In genomic region chr10:63023749-63024579, GRCm38 (mm10) we compare ENCODE assay signal across 7 mouse cellular contexts. TPM values are rescaled to one million over a fixed set of nuclear protein-coding genes. Genes with fewer than 3 reads are reported as not detected.
DNase-seq lines count a peak whose midpoint lies in the region; ATAC-seq lines count a peak whose summit lies in the region.

Hnrnph3 (minus strand) TSS chr10:63024217.
Pbld2 (plus strand) TSS chr10:63024315.

- no peaks in the 10 kb centered on the region for H3K9me3 ChIP-seq in intestine, embryonic 16.5 days (ENCODE audit: control insufficient read depth, low read length)
- no peaks in the 10 kb centered on the region for H3K9me3 ChIP-seq in midbrain, embryonic 11.5 days (ENCODE audit: control insufficient read depth, low read length)

- peaks cover 15% of the 10 kb centered on the region for H3K4me1 ChIP-seq in intestine, embryonic 16.5 days (ENCODE audit: control insufficient read depth, insufficient read depth, low read length)
- peaks cover 43% of the 10 kb centered on the region for H3K4me1 ChIP-seq in midbrain, embryonic 11.5 days (ENCODE audit: control insufficient read depth, insufficient read depth, low read length)

- H3K9ac ChIP-seq in intestine, embryonic 16.5 days (ENCODE audit: low read depth, low read length) = peak within 1 kb of the TSS; percentile 99
- H3K9ac ChIP-seq in midbrain, embryonic 11.5 days (ENCODE audit: low read length) = peak within 1 kb of the TSS; percentile 97

- ATAC-seq in intestine, embryonic 16.5 days = peak; percentile 95
- ATAC-seq in midbrain, embryonic 11.5 days (ENCODE audit: low FRiP score) = peak; percentile 93

- peak within 1 kb of the TSS; percentile 69 for H3K4me2 ChIP-seq in intestine, embryonic 16.5 days (ENCODE audit: low read depth, low read length)
- H3K4me2 ChIP-seq in midbrain, embryonic 11.5 days = peak within 1 kb of the TSS; percentile 80

- intact Hi-C loops in left cerebral cortex, postnatal 36 days (cut with DNase I) = loop anchor here (10.0 kb wide), 1 partner anchor 81 kb away; no protein-coding TSS in a partner anchor

- peak; percentile 98 for DNase-seq in adrenal gland, adult 8-10 months
- DNase-seq in embryo, embryonic 9.5 days (ENCODE audit: extremely low spot score) = peak; percentile 100
- peak; percentile 99 for DNase-seq in gastrocnemius, postnatal 4 days (ENCODE audit: low spot score in 2 of 2)
- peak; percentile 99 for DNase-seq in left cerebral cortex, postnatal 36 days (ENCODE audit: low spot score in 2 of 2)
- peak; percentile 100 for DNase-seq in midbrain, embryonic 11.5 days (ENCODE audit: low spot score, missing footprints)
- peak; percentile 99 for DNase-seq in skeletal muscle tissue, adult 2 months (ENCODE audit: low read depth, low spot score)

- under 1% methylated on average over 63 of the region's 69 CpGs for WGBS in intestine, embryonic 16.5 days
- under 1% methylated on average over 69 of the region's 69 CpGs for WGBS in midbrain, embryonic 11.5 days

- H3K27ac ChIP-seq in intestine, embryonic 16.5 days (ENCODE audit: low read length) = peak within 1 kb of the TSS; percentile 100
- H3K27ac ChIP-seq in midbrain, embryonic 11.5 days (ENCODE audit: low read depth, low read length) = peak within 1 kb of the TSS; percentile 100

- H3K36me3 ChIP-seq in intestine, embryonic 16.5 days (ENCODE audit: control insufficient read depth, insufficient read depth, low read length) = no peaks in the 10 kb centered on the region
- no peaks in the 10 kb centered on the region for H3K36me3 ChIP-seq in midbrain, embryonic 11.5 days (ENCODE audit: control insufficient read depth, insufficient read depth, low read length)

- H3K27me3 ChIP-seq in intestine, embryonic 16.5 days (replicated peaks; ENCODE audit: control insufficient read depth, insufficient read depth, low read length) = no peaks in the 10 kb centered on the region
- no peaks in the 10 kb centered on the region for H3K27me3 ChIP-seq in midbrain, embryonic 11.5 days (ENCODE audit: control insufficient read depth, insufficient read depth, low read length)

- H3K4me3 ChIP-seq in intestine, embryonic 16.5 days (ENCODE audit: low read length) = peak within 1 kb of the TSS; percentile 93
- H3K4me3 ChIP-seq in midbrain, embryonic 11.5 days (ENCODE audit: low read depth, low read length) = peak within 1 kb of the TSS; percentile 81

RNA-seq across cellular contexts. Expression of gene Hnrnph3, which starts in this region (rescaled TPM):
- 10 to 100 TPM; 33.2 to 80.1 (median 50.9) TPM for total RNA-seq in adrenal gland, adult 8-10 months (2022)
- 10 to 100 TPM; 27.7 to 35.1 TPM for total RNA-seq in gastrocnemius, postnatal 4 days (2021)
- polyA plus RNA-seq in intestine, embryonic 16.5 days (2015; fragmentation: Nextera tagmentation; extraction: Ambion mirVana) = 61.7 and 65.7 TPM in 2 replicates
- total RNA-seq in left cerebral cortex, postnatal 36 days (2021) = 10 to 100 TPM; 36.1 to 65.0 TPM
- polyA plus RNA-seq in midbrain, embryonic 11.5 days (2014; fragmentation: Nextera tagmentation; extraction: Ambion mirVana) = 172 and 174 TPM in 2 replicates

RNA-seq across cellular contexts. Expression of gene Pbld2, which starts in this region (rescaled TPM):
- 1 to 10 TPM; 4.4 to 6.3 (median 5.1) TPM for total RNA-seq in adrenal gland, adult 8-10 months (2022)
- 1 to 10 TPM; 2.0 to 3.0 TPM for total RNA-seq in gastrocnemius, postnatal 4 days (2021)
- polyA plus RNA-seq in intestine, embryonic 16.5 days (2015; fragmentation: Nextera tagmentation; extraction: Ambion mirVana) = 10.6 and 12.5 TPM in 2 replicates
- total RNA-seq in left cerebral cortex, postnatal 36 days (2021) = 1 to 10 TPM; 1.7 TPM
- polyA plus RNA-seq in midbrain, embryonic 11.5 days (2014; fragmentation: Nextera tagmentation; extraction: Ambion mirVana) = 0.76 and 1.7 TPM in 2 replicates

Comparison
In these comparisons a context has a peak if more than half of its experiments do, and no peak if none do; other contexts are left out.
1. Peak in every context shown above with its lines: DNase-seq, ATAC-seq, H3K4me3 ChIP-seq and H3K27ac ChIP-seq.